Mouse (Mus musculus) heart, postnatal 0 days (tissue): ENCODE results near the gene Msh5.

ENCODE experiments used
- CTCF ChIP-seq: IDR thresholded peaks from 2 replicates; pipeline ENCODE4 v1.5.1; 2016; ENCODE audit warnings: antibody characterized with exemption, control low read depth, low read depth
- EP300 ChIP-seq: IDR thresholded peaks from 2 replicates; pipeline ENCODE4 v1.6.1; 2016; ENCODE audit warnings: antibody characterized with exemption, low read depth

GRCm38 (mm10) chr17:35026206-35026605 is 20.3 kb downstream of the Msh5 start:
- TF ChIP-seq CTCF: no peak
- no peak for TF ChIP-seq EP300
